Mouse (Mus musculus) hindbrain, embryonic 16.5 days (tissue): Measurements from ENCODE around the gene Mrpl33. TPM values are rescaled to one million over a fixed set of nuclear protein-coding genes. Genes with fewer than 3 reads are reported as not detected.
"Not testable (repeated sequence)": the region's sequence is repeated elsewhere in the genome, so short reads cannot be mapped to it uniquely, and the experiment has no call there.

Experiments used
- ATAC-seq: fragments of 200-750 bp; cut with Nextera tagmentation; 2 replicates; pipeline ENCODE4 v1.8.0; 2017; ENCODE audit warnings: moderate TSS enrichment, moderate library complexity
- H3K27ac ChIP-seq: fragments of 300-500 bp; sonication (generic); 2 replicates; pipeline ENCODE4 v1.5.1; 2014; ENCODE audit warnings: low read depth, mild to moderate bottlenecking, control low read depth, low read length, moderate library complexity
- H3K27me3 ChIP-seq: fragments of 300-500 bp; sonication (generic); replicated peaks from 2 replicates; pipeline ENCODE4 v1.6.1; 2014; ENCODE audit warnings: low read length; ENCODE audit not compliant: control insufficient read depth, insufficient read depth
- H3K36me3 ChIP-seq: fragments of 300-500 bp; sonication (generic); 2 replicates; pipeline ENCODE4 v1.6.1; 2014; ENCODE audit warnings: mild to moderate bottlenecking, low read length, moderate library complexity, mixed read lengths; ENCODE audit not compliant: control insufficient read depth, insufficient read depth
- H3K4me1 ChIP-seq: fragments of 300-500 bp; sonication (generic); 2 replicates; pipeline ENCODE4 v1.6.1; 2014; ENCODE audit warnings: low read depth, low read length; ENCODE audit not compliant: control insufficient read depth, insufficient read depth
- H3K4me2 ChIP-seq: fragments of 300-500 bp; sonication (generic); 2 replicates; pipeline ENCODE4 v1.6.1; 2014; ENCODE audit warnings: mild to moderate bottlenecking, low read length, control low read depth, moderate library complexity
- H3K4me3 ChIP-seq: fragments of 300-500 bp; sonication (generic); 2 replicates; pipeline ENCODE4 v1.5.1; 2014; ENCODE audit warnings: mild to moderate bottlenecking, low read length, control low read depth, moderate library complexity
- H3K9ac ChIP-seq: fragments of 300-500 bp; sonication (generic); 2 replicates; pipeline ENCODE4 v1.6.1; 2014; ENCODE audit warnings: low read depth, mild to moderate bottlenecking, control low read depth, low read length, moderate library complexity
- H3K9me3 ChIP-seq: fragments of 300-500 bp; sonication (generic); 2 replicates; pipeline ENCODE4 v1.6.1; 2014; ENCODE audit warnings: mild to moderate bottlenecking, low read length, moderate library complexity; ENCODE audit not compliant: control insufficient read depth
- WGBS: fragments of 180-500 bp; shearing (Covaris S2); extraction: QIAGEN DNeasy Blood & Tissue Kit; methylation state at CpG from one replicate; pipeline ENCODE4 v1.1.7; 2014; 5-methylcytosine and 5-hydroxymethylcytosine counted together
- polyA plus RNA-seq: library from polyadenylated mRNA; unstranded; fragments of >200 nt; fragmentation: Nextera tagmentation; extraction: Ambion mirVana; gene quantifications from 2 replicates; pipeline ENCODE4 v1.2.1, GENCODE M21; 2015

Gene Mrpl33
- polyA plus RNA-seq, 1 experiment from 2014 or later = 215 TPM

DNA sequence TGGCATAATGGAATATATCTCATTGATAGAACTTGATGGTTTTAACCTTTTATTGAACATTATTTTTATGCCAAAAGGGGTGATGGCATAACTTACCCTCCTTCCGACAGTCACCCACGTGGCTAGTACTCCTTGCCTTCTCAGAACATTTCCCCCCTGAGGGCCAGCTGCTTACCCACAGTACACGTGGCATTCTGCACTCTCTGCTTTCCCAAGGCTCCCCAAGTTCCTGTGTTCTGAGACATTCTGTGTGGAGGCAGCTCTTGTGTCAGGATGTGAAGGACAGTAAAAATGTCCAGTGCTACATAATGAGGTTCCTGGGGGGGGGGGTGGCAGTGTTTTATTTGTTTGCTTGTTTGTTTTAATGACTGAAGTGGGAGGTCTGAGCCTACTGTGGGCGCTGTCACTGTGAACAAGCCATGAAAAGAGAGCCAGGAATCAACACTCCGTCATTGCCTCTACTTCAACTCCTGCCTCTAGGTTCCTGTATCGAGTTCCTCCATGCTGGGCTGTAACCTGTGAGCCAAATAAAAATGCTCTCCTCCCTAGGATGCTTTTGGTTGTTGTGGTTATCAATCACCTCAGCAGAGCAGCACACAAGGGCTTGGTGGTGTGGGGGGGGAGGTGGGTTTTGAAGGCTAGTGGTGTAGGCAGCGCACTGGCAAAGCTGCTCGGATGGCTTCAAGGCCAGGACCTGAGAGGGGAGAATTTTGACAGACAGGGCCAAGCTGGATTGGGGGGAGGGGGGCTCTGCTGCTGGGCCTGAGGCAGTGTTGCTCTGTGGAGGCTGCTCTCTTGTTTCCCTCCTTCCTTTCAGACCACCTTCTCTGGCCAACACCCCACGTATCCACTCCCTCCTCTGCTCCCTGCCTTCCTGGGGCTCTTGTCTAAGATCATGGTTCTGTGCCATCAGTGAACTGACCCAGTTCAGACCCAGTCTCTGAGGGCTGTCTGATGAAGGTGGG, 31.1 kb downstream of the Mrpl33 start:
- H3K4me1 ChIP-seq = no peaks in the 10 kb centered on the region
- 58% methylated on average over 9 of the region's 9 CpGs for WGBS
- no peaks in the 10 kb centered on the region for H3K36me3 ChIP-seq
- H3K9ac ChIP-seq = no peak overlapping the region
- H3K4me2 ChIP-seq = no peak overlapping the region
- no peak overlapping the region for H3K27ac ChIP-seq
- no peaks in the 10 kb centered on the region for H3K9me3 ChIP-seq
- no peak for ATAC-seq
- no peak overlapping the region for H3K4me3 ChIP-seq
- no peaks in the 10 kb centered on the region for H3K27me3 ChIP-seq

DNA sequence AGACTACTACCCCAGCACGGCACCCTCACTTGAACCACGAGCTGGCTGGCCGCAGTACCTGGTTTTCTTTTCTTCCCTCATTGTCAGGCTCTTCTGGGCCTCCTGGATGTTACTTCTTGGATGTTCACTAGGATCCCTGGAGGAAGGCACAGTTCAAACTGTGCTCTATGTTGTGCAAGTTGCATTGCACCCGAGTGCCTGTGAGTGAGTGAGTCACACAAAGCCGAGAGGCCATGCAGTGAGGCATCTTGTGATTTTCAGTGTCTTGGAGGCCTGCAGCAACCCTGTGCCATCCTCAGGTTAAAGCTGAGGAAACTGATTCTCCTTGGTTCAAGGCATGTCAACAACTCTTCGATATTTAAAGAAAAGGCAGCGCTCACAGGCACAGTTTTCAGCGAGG, 31.8 kb downstream of the Mrpl33 start:
- H3K9me3 ChIP-seq = no peaks in the 10 kb centered on the region
- no peak overlapping the region for H3K4me2 ChIP-seq
- no peaks in the 10 kb centered on the region for H3K27me3 ChIP-seq
- no peak for ATAC-seq
- no peaks in the 10 kb centered on the region for H3K36me3 ChIP-seq
- no peaks in the 10 kb centered on the region for H3K4me1 ChIP-seq
- no peak overlapping the region for H3K27ac ChIP-seq
- 91% methylated on average over 8 of the region's 8 CpGs for WGBS
- H3K9ac ChIP-seq = no peak overlapping the region
- H3K4me3 ChIP-seq = no peak overlapping the region

DNA sequence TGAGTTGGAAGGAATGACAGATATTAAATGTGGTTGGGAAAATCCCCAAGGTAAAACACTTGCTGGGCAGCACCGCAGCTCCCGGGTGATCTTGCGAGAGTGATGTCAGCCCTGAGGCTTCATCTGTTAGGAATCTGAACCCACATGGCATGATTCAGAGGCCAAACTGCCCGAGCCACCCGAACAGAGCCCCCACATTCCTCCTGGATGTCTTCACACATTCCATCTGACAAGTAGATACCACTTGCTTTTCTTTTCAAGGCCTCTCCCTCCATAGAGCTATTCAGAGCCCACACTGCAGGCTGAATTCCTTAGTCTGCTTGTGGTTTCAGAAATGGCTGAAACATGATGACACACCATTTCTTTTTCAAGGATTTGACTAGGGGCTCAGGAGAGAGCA, 33.3 kb downstream of the Mrpl33 start:
- 56% methylated on average over 5 of the region's 5 CpGs for WGBS
- Histone ChIP-seq H3K9ac (no peak overlapping the region), H3K9me3 (no peaks in the 10 kb centered on the region), H3K4me2 (no peak overlapping the region), H3K4me3 (no peak overlapping the region), H3K36me3 (no peaks in the 10 kb centered on the region), H3K27me3 (no peaks in the 10 kb centered on the region), H3K27ac (no peak overlapping the region), H3K4me1 (no peaks in the 10 kb centered on the region)
- no peak for ATAC-seq

DNA sequence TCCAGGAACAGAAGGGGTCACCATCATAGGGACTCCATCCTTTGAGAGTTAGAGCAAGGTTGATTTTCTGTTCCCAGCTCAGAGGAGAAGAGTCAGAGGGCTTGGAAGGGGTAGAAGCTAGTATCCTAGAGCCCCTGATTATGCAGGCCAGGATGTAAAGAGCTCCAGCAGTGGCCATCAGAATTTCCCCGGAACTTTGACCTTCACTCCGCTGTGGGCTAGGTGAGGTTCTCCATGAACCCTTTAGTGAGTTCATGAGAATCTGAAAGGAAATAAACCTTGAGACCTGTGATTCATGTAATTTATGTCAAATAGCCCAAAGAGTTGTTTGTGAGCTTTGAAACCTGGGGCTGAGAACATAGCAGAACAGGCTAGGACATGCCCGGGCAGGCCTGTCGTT, 34.4 kb downstream of the Mrpl33 start:
- not testable (repeated sequence) for H3K36me3 ChIP-seq, H3K27me3 ChIP-seq, H3K9ac ChIP-seq, H3K4me2 ChIP-seq, H3K4me3 ChIP-seq, H3K4me1 ChIP-seq, ATAC-seq, H3K27ac ChIP-seq, H3K9me3 ChIP-seq
- 100% methylated on average over 4 of the region's 4 CpGs for WGBS

DNA sequence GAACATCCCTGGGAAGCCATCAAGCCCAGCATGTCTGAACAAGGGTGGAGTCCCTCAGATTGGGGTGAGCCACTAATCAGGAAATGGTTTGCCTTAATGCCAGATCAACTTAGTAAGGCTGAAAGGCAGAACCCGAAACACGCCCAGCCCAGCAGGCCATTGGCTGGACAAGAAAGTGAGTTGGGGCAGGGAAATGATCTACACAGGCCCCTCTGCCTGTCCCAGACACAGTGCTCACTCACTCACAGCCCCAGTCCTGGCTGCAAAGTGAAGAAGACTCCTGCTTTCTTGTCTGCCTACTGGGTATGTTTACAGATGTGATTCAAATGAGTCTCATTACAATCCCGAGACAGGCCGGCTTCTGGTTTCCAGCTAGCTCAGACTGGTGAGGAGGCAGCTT, 37.4 kb downstream of the Mrpl33 start:
- Histone ChIP-seq H3K36me3 (no peaks in the 10 kb centered on the region), H3K27me3 (no peaks in the 10 kb centered on the region), H3K9ac (no peak overlapping the region), H3K27ac (no peak overlapping the region), H3K9me3 (no peaks in the 10 kb centered on the region), H3K4me3 (no peak overlapping the region), H3K4me2 (no peak overlapping the region), H3K4me1 (no peaks in the 10 kb centered on the region)
- no peak for ATAC-seq
- 75% methylated on average over 4 of the region's 4 CpGs for WGBS

DNA sequence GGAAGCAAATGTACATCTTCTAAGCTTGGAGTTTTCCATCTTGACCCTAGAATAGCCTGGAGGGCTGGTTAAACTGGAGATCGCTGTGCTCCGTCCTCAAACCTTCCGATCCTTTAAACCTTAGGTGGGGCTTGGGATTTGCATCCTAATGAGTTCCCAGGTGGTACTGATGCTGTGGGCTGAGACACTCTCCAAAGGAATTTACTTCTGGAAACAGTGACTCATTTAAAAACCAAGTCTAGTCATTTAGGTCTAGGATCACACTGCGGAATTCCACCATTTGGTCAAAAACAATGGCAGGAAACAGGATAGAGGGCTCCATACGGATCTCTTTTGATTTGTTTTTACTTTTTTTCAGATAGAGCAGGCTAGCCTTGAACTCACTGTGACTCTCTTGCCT, 37.9 kb downstream of the Mrpl33 start:
- H3K4me2 ChIP-seq = no peak overlapping the region
- H3K27me3 ChIP-seq = no peaks in the 10 kb centered on the region
- H3K9me3 ChIP-seq = no peaks in the 10 kb centered on the region
- no peak overlapping the region for H3K27ac ChIP-seq
- H3K4me1 ChIP-seq = no peaks in the 10 kb centered on the region
- ATAC-seq = no peak
- no peak overlapping the region for H3K9ac ChIP-seq
- no peaks in the 10 kb centered on the region for H3K36me3 ChIP-seq
- no peak overlapping the region for H3K4me3 ChIP-seq
- WGBS = 60% methylated on average over 5 of the region's 5 CpGs

DNA sequence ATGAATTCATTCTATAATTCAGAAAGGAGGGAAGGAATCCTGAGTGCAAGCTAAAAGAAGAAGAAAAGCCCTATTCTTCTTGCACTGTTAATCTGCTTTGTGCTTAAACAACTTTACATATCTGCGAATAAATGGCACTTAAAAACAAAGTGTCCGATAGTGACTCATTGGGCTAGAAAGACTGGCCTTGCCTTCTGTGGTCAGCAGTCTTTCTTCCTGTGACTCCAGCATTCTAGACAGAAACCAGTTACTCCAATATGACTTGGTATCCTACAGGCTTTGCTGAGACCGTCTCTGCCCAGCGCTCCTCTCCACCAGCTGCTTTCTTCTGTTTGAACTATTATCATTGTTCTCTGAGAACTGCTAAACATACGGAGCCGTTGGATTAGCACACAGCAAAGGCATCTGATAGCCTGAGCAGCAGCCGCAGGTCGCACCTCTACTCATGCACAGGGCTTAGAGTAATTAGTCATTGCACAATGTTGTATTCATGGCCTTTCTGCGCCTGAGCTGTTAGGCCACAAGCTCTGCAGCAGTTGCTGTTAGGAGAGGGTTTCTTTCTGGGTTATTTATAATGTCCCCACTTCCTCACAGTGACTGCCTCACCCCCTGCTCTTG, 40.0 kb downstream of the Mrpl33 start:
- Histone ChIP-seq H3K27me3 (no peaks in the 10 kb centered on the region), H3K27ac (no peak overlapping the region), H3K9ac (no peak overlapping the region), H3K4me1 (no peaks in the 10 kb centered on the region), H3K4me3 (no peak overlapping the region), H3K4me2 (no peak overlapping the region), H3K36me3 (no peaks in the 10 kb centered on the region), H3K9me3 (no peaks in the 10 kb centered on the region)
- ATAC-seq = no peak
- 50% methylated on average over 9 of the region's 9 CpGs for WGBS

DNA sequence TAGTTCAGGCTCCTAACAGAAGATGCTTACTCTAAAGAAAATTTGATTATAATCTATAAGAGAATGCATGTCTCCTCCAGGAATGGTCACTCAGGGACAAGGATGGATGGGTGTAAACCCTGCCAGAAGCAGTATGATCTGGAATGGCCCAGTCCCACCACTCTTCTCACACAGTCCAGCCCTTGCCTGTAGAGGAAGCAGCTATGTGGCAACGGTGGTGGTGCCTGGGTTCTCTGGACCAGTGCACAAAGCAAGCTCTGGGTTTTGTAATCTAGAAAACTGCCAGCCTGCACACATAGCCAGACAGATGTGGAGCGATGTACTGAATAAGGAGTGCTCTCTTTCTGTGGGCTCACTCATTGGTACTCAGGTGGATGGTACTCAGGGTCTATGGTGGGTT, 43.8 kb downstream of the Mrpl33 start:
- no peak for ATAC-seq
- Histone ChIP-seq H3K27me3 (no peaks in the 10 kb centered on the region), H3K9me3 (no peaks in the 10 kb centered on the region), H3K4me3 (no peak overlapping the region), H3K27ac (no peak overlapping the region), H3K36me3 (no peaks in the 10 kb centered on the region), H3K4me1 (no peaks in the 10 kb centered on the region), H3K9ac (no peak overlapping the region), H3K4me2 (no peak overlapping the region)
- 95% methylated on average over 2 of the region's 2 CpGs for WGBS

DNA sequence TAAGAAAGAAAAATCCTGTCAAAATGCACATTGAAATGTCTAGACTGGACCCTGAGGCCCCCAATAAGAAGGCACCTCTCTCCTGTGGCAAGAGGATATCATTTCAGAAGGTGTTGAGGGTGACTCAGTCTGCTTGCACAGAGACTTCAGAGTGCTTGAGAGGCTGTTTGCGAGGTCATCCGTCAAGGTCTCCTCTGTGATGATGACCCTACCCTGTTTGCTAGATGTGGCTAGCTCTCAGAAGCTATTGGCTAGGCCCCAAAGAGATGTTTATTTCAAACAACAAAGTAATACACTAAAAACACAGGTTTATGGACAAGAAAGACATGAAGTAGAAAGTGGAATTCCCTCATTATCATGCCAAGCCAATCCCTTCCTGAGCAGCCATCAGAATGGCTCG, 45.6 kb downstream of the Mrpl33 start:
- ATAC-seq = no peak
- WGBS = 92% methylated on average over 3 of the region's 3 CpGs

More for the DNA sequence above, 45.6 kb downstream of the Mrpl33 start:
- no peaks in the 10 kb centered on the region for H3K36me3 ChIP-seq
- no peak overlapping the region for H3K4me3 ChIP-seq
- H3K4me1 ChIP-seq = no peaks in the 10 kb centered on the region
- H3K4me2 ChIP-seq = no peak overlapping the region
- no peaks in the 10 kb centered on the region for H3K27me3 ChIP-seq
- H3K9me3 ChIP-seq = no peaks in the 10 kb centered on the region
- H3K9ac ChIP-seq = no peak overlapping the region
- H3K27ac ChIP-seq = no peak overlapping the region
